Mouse (Mus musculus): ENCODE measurements at regions not wholly inside any gene's neighbourhood (a gene's known extent, or its start where the extent isn't known, plus 50 kb on each side); places are given as distances from the start of the nearest gene placed in this dataset.

- TF ChIP-seq CTCF (IDR thresholded peaks at IDR 0.05; ENCODE audit: extremely low read depth, insufficient read depth, insufficient read length, insufficient replicate concordance) (no peak), POLR2A (IDR thresholded peaks at IDR 0.05; ENCODE audit: low read depth, low read length) (no peak)
Observed at GRCm38 (mm10) chr10:19291474-19291873, 64.9 kb upstream of the Olig3 start.

All from spleen, adult 2 months (tissue).